Mouse (Mus musculus) CH12.LX (cell line): Measurements from ENCODE around the gene Phospho1.

ENCODE experiments used
- CHD1 ChIP-seq: IDR thresholded peaks from 2 replicates; pipeline ENCODE4 v1.6.1; 2012; ENCODE audit warnings: low read depth, low read length, improper control_type of control experiment, inconsistent platforms
- CHD2 ChIP-seq: IDR thresholded peaks from 2 replicates; pipeline ENCODE4 v1.6.1; 2011; ENCODE audit warnings: low read length, improper control_type of control experiment
- CTCF ChIP-seq, 2 experiments: IDR thresholded peaks in 1 of 2; conservative IDR thresholded peaks in 1 of 2; 2 replicates each; pipeline ENCODE4 v1.5.1; 2011 to 2012; ENCODE audit warnings: low read depth in 2 of 2, low read length in 2 of 2, improper control_type of control experiment in 1 of 2, inconsistent platforms in 1 of 2, mild to moderate bottlenecking in 1 of 2, moderate library complexity in 1 of 2
- E2F4 ChIP-seq: IDR thresholded peaks from 2 replicates; pipeline ENCODE4 v1.6.1; 2011; ENCODE audit warnings: low read depth, low read length, improper control_type of control experiment; ENCODE audit not compliant: insufficient replicate concordance
- IRF4 ChIP-seq: IDR thresholded peaks from 2 replicates; pipeline ENCODE4 v1.6.1; 2014; ENCODE audit warnings: low read depth, mild to moderate bottlenecking, inconsistent platforms, low read length, improper control_type of control experiment
- MAX ChIP-seq: IDR thresholded peaks from 2 replicates; pipeline ENCODE4 v1.6.1; 2011; ENCODE audit warnings: low read length, improper control_type of control experiment
- POLR2A ChIP-seq: IDR thresholded peaks from 2 replicates; pipeline ENCODE4 v1.6.1; 2011; ENCODE audit warnings: low read depth, mild to moderate bottlenecking, improper control_type of control experiment, low read length
- SIN3A ChIP-seq: IDR thresholded peaks from 2 replicates; pipeline ENCODE4 v1.6.1; 2012; ENCODE audit warnings: low read length, improper control_type of control experiment, inconsistent platforms

DNA sequence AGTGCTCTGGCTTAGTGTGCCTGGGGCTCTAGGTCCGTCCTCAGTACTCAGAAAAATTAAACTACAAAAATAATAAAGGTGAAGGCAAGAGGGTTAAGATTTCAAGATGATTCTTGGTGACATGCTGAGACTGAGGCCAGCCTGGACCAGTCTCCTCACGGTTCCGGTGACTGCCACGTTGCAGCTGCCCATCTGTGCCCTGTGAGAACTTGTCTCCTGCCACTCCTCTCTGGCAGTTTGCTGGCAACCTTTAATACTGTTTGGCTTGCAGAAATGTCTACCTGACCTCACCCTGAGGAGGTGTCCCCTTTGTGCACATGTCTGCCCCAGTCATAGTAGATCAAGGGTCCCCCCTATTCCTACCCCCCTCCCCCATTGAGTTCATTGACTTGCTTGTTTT, 40.8 kb upstream of the Phospho1 start:
- TF ChIP-seq CHD1 (no peak), SIN3A (no peak), CTCF (conservative IDR thresholded peaks at IDR 0.05 in 1 of 2, IDR thresholded peaks at IDR 0.05 in 1 of 2; ENCODE audit: low read depth in 2 of 2, low read length in 2 of 2) (no peak), CHD2 (no peak), IRF4 (no peak), E2F4 (no peak), POLR2A (no peak), MAX (no peak)
